Mouse (Mus musculus): ENCODE results near the gene Has3.
"Not testable (repeated sequence)": the region's sequence is repeated elsewhere in the genome, so short reads cannot be mapped to it uniquely, and the experiment has no call there.

The Has3 gene

GRCm38 (mm10) chr8:106887336-106888189 is 17.5 kb downstream of the Has3 start:
- peak; percentile 89 for DNase-seq

- DNase-seq, result no peak
Measured at GRCm38 (mm10) chr8:106888803-106889202, 18.8 kb downstream of the Has3 start.

GRCm38 (mm10) chr8:106892210-106892805 is 22.3 kb downstream of the Has3 start:
- DNase-seq, result peak; percentile 71

- peak; percentile 84 for DNase-seq
Measured at GRCm38 (mm10) chr8:106892806-106893451, 22.9 kb downstream of the Has3 start.

GRCm38 (mm10) chr8:106893481-106894156 is 23.6 kb downstream of the Has3 start, which contains the start of gene Utp4:
Utp4 (plus strand) TSS chr8:106893636.
- DNase-seq, result peak; percentile 94

- no peak for DNase-seq
Measured at GRCm38 (mm10) chr8:106899473-106899872, 29.4 kb downstream of the Has3 start.

GRCm38 (mm10) chr8:106905727-106906480 is 35.9 kb downstream of the Has3 start:
- peak; percentile 87 for DNase-seq

- no peak for DNase-seq
Measured at GRCm38 (mm10) chr8:106906635-106907034, 36.6 kb downstream of the Has3 start.

- DNase-seq, result no peak
Measured at GRCm38 (mm10) chr8:106907450-106907849, 37.4 kb downstream of the Has3 start.

GRCm38 (mm10) chr8:106908291-106908690 is 38.2 kb downstream of the Has3 start:
- no peak for DNase-seq

- no peak for DNase-seq
Measured at GRCm38 (mm10) chr8:106913631-106914030, 43.6 kb downstream of the Has3 start.

- DNase-seq, result no peak
Measured at GRCm38 (mm10) chr8:106919721-106920394, 49.8 kb downstream of the Has3 start.

GRCm38 (mm10) chr8:106920395-106920741 is 50.3 kb downstream of the Has3 start:
- DNase-seq, result no peak

GRCm38 (mm10) chr8:106924057-106924456 is 54.0 kb downstream of the Has3 start:
- DNase-seq, result no peak

GRCm38 (mm10) chr8:106924904-106925349 is 54.9 kb downstream of the Has3 start:
- DNase-seq, result no peak

GRCm38 (mm10) chr8:106925446-106925845 is 55.4 kb downstream of the Has3 start:
- no peak for DNase-seq

- peak; percentile 45 for DNase-seq
Measured at GRCm38 (mm10) chr8:106927247-106927646, 57.2 kb downstream of the Has3 start.

GRCm38 (mm10) chr8:106928182-106928581 is 58.1 kb downstream of the Has3 start:
- not testable (repeated sequence) for DNase-seq

- peak; percentile 74 for DNase-seq
Measured at GRCm38 (mm10) chr8:106929155-106929913, 59.3 kb downstream of the Has3 start.

GRCm38 (mm10) chr8:106929921-106930320 is 59.9 kb downstream of the Has3 start:
- DNase-seq, result no peak
